Mouse (Mus musculus): ENCODE results near the gene Fbxl19.

DNA sequence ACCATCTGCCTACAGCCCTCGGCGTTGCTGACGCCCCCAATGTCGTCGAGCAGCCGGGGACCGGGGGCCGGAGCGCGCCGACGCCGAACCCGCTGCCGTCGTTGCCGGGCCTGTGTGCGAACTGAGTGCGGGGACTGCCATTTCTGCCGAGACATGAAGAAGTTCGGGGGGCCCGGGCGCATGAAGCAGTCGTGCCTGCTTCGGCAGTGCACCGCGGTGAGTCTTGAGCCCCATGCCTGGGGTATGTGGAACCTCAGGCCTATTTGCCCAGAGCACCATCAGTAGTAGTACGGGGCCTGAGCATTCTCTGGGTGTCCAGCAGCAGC is 3.9 kb downstream of the Fbxl19 start:
- TF ChIP-seq EP300 (IDR thresholded peaks at IDR 0.05; ENCODE audit: insufficient read depth, low read depth, low read length) (no peak), CTCF (IDR thresholded peaks at IDR 0.05) (no peak)
